Mouse (Mus musculus): ENCODE results near the gene Ptgds.

Gene Ptgds

GRCm38 (mm10) chr2:25469969-25470368 is at the start of gene Ptgds:
Ptgds (minus strand) TSS chr2:25470046.
- no peak for DNase-seq

- DNase-seq, result no peak
Observed at GRCm38 (mm10) chr2:25509912-25510311, 40.1 kb upstream of the Ptgds start.

GRCm38 (mm10) chr2:25506964-25507363 is 37.1 kb upstream of the Ptgds start:
- peak; percentile 56 for DNase-seq

- DNase-seq, result no peak
Observed at GRCm38 (mm10) chr2:25505860-25506259, 36.0 kb upstream of the Ptgds start.

GRCm38 (mm10) chr2:25505000-25505399 is 35.2 kb upstream of the Ptgds start:
- DNase-seq, result no peak

- no peak for DNase-seq
Observed at GRCm38 (mm10) chr2:25504538-25504937, 34.7 kb upstream of the Ptgds start.

- DNase-seq, result no peak
Observed at GRCm38 (mm10) chr2:25502726-25503125, 32.9 kb upstream of the Ptgds start.

GRCm38 (mm10) chr2:25501593-25502486 is 32.0 kb upstream of the Ptgds start, which contains the start of gene C8g:
C8g (minus strand) TSS chr2:25501719.
- no peak for DNase-seq

- DNase-seq, result peak; percentile 93
Observed at GRCm38 (mm10) chr2:25500576-25501405, 30.9 kb upstream of the Ptgds start, which contains the start of gene Fbxw5. Fbxw5 (plus strand) TSS chr2:25500750.

GRCm38 (mm10) chr2:25500071-25500575 is 30.3 kb upstream of the Ptgds start:
- no peak for DNase-seq

GRCm38 (mm10) chr2:25498622-25499478 is 29.0 kb upstream of the Ptgds start:
- DNase-seq, result no peak

- DNase-seq, result peak; percentile 7
Observed at GRCm38 (mm10) chr2:25497846-25498575, 28.2 kb upstream of the Ptgds start.

GRCm38 (mm10) chr2:25496462-25496861 is 26.6 kb upstream of the Ptgds start:
- DNase-seq, result peak; percentile 43

- DNase-seq, result no peak
Observed at GRCm38 (mm10) chr2:25493476-25493961, 23.7 kb upstream of the Ptgds start, which contains the start of gene Lcn12. Lcn12 (minus strand) TSS chr2:25493911.

GRCm38 (mm10) chr2:25492988-25493387 is 23.1 kb upstream of the Ptgds start:
- DNase-seq, result no peak

GRCm38 (mm10) chr2:25488671-25489068 is 18.8 kb upstream of the Ptgds start:
- no peak for DNase-seq

- no peak for DNase-seq
Observed at GRCm38 (mm10) chr2:25487965-25488670, 18.3 kb upstream of the Ptgds start.

GRCm38 (mm10) chr2:25484901-25485647 is 15.2 kb upstream of the Ptgds start:
- no peak for DNase-seq

- DNase-seq, result peak; percentile 77
Observed at GRCm38 (mm10) chr2:25482969-25483368, 13.1 kb upstream of the Ptgds start.

- DNase-seq, result no peak
Observed at GRCm38 (mm10) chr2:25480541-25480940, 10.7 kb upstream of the Ptgds start.
